Mouse (Mus musculus): ENCODE results near the gene Asphd2.

Gene Asphd2

GRCm38 (mm10) chr5:112394779-112395443, at the start of gene Asphd2:
Gene Asphd2 (minus strand): TSS chr5:112394866.
- POLR2A ChIA-PET: interaction anchor here in 3 of 4 experiments (0.7 to 2.1 kb wide), 6 partner anchors 11 to 119 kb away, joined by 3 to 10 read pairs (median 4); partner anchors contain the start of gene Tpst2 (in 1 of the 3)

GRCm38 (mm10) chr5:112438535-112438934, 43.9 kb upstream of the Asphd2 start:
- ChIA-PET CTCF (no interaction called here), POLR2A (interaction anchor here in 1 of 4 experiments (0.6 kb wide), 1 partner anchor 258 kb away, joined by 3 read pairs; no protein-coding TSS in a partner anchor)

More at GRCm38 (mm10) chr5:112394779-112395443, at the start of gene Asphd2:
- CTCF ChIA-PET: no interaction called here

GRCm38 (mm10) chr5:112433004-112433403, 38.3 kb upstream of the Asphd2 start:
- ChIA-PET POLR2A (interaction anchor here in 1 of 4 experiments (0.5 kb wide), 2 partner anchors 209 to 366 kb away, joined by 3 read pairs; no protein-coding TSS in a partner anchor), CTCF (interaction anchor here in 2 of 4 experiments (1.2 to 1.4 kb wide), 2 partner anchors 21 to 438 kb away, joined by 3 to 4 read pairs; no protein-coding TSS in a partner anchor)

- ChIA-PET POLR2A (interaction anchor here in 1 of 4 experiments (1.2 kb wide), 1 partner anchor 178 kb away, joined by 3 read pairs; no protein-coding TSS in a partner anchor), CTCF (interaction anchor here in 1 of 4 experiments (1.0 kb wide), 1 partner anchor 214 kb away, joined by 3 read pairs; no protein-coding TSS in a partner anchor)
Measured at GRCm38 (mm10) chr5:112432033-112432432, 37.4 kb upstream of the Asphd2 start.

GRCm38 (mm10) chr5:112431120-112431775, 36.6 kb upstream of the Asphd2 start:
- CTCF ChIA-PET: interaction anchor here in 2 of 4 experiments (0.6 to 1.0 kb wide), 4 partner anchors 36 to 648 kb away, joined by 3 read pairs; no protein-coding TSS in a partner anchor
- POLR2A ChIA-PET: interaction anchor here in 1 of 4 experiments (0.6 to 1.2 kb wide), 2 partner anchors 179 to 246 kb away, joined by 3 read pairs; no protein-coding TSS in a partner anchor

- POLR2A ChIA-PET: interaction anchor here in 1 of 4 experiments (0.6 kb wide), 1 partner anchor 199 kb away, joined by 3 read pairs; no protein-coding TSS in a partner anchor
- CTCF ChIA-PET: interaction anchor here in 3 of 4 experiments (1.3 to 1.7 kb wide), 3 partner anchors 23 to 188 kb away, joined by 4 to 7 read pairs (median 7); no protein-coding TSS in a partner anchor
Measured at GRCm38 (mm10) chr5:112428944-112429343, 34.3 kb upstream of the Asphd2 start.

GRCm38 (mm10) chr5:112427283-112427682, 32.6 kb upstream of the Asphd2 start:
- ChIA-PET CTCF (interaction anchor here (0.8 to 1.7 kb wide), 4 partner anchors 22 to 578 kb away, joined by 3 to 7 read pairs (median 4); partner anchors contain the start of gene Gm6588 (in 1 of the 4)), POLR2A (no interaction called here)

- ChIA-PET CTCF (interaction anchor here in 3 of 4 experiments (0.6 to 1.8 kb wide), 5 partner anchors 15 to 223 kb away, joined by 3 to 10 read pairs (median 3); no protein-coding TSS in a partner anchor), POLR2A (interaction anchor here in 1 of 4 experiments (1.7 kb wide), 1 partner anchor 15 kb away, joined by 6 read pairs; no protein-coding TSS in a partner anchor)
Measured at GRCm38 (mm10) chr5:112426635-112427034, 32.0 kb upstream of the Asphd2 start.

- CTCF ChIA-PET: interaction anchor here in 2 of 4 experiments (0.6 to 0.7 kb wide), 4 partner anchors 26 to 763 kb away, joined by 3 to 4 read pairs (median 3); no protein-coding TSS in a partner anchor
- POLR2A ChIA-PET: interaction anchor here in 2 of 4 experiments (0.7 to 1.0 kb wide), 3 partner anchors 10 to 276 kb away, joined by 3 to 4 read pairs (median 3); no protein-coding TSS in a partner anchor
Measured at GRCm38 (mm10) chr5:112419535-112419934, 24.9 kb upstream of the Asphd2 start.

GRCm38 (mm10) chr5:112418023-112418422, 23.4 kb upstream of the Asphd2 start:
- CTCF ChIA-PET: interaction anchor here in 1 of 4 experiments (1.3 kb wide), 1 partner anchor 8 kb away, joined by 3 read pairs; no protein-coding TSS in a partner anchor

GRCm38 (mm10) chr5:112416673-112417072, 22.0 kb upstream of the Asphd2 start:
- POLR2A ChIA-PET: interaction anchor here in 1 of 4 experiments (0.7 kb wide), 1 partner anchor 14 kb away, joined by 4 read pairs; no protein-coding TSS in a partner anchor

More at GRCm38 (mm10) chr5:112418023-112418422, 23.4 kb upstream of the Asphd2 start:
- POLR2A ChIA-PET: no interaction called here

GRCm38 (mm10) chr5:112412781-112413180, 18.1 kb upstream of the Asphd2 start:
- CTCF ChIA-PET: interaction anchor here in 1 of 4 experiments (1.3 to 1.4 kb wide), 2 partner anchors 11 to 199 kb away, joined by 3 read pairs; no protein-coding TSS in a partner anchor
- POLR2A ChIA-PET: interaction anchor here in 1 of 4 experiments (0.7 kb wide), 1 partner anchor 821 kb away, joined by 3 read pairs; no protein-coding TSS in a partner anchor

More at GRCm38 (mm10) chr5:112416673-112417072, 22.0 kb upstream of the Asphd2 start:
- CTCF ChIA-PET: no interaction called here

- CTCF ChIA-PET: interaction anchor here in 2 of 4 experiments (1.2 to 1.4 kb wide), 3 partner anchors 10 to 198 kb away, joined by 3 read pairs; no protein-coding TSS in a partner anchor
- POLR2A ChIA-PET: interaction anchor here in 2 of 4 experiments (0.7 to 2.0 kb wide), 5 partner anchors 11 to 30 kb away, joined by 3 to 6 read pairs (median 4); no protein-coding TSS in a partner anchor
Measured at GRCm38 (mm10) chr5:112411514-112412335, 17.1 kb upstream of the Asphd2 start.

- POLR2A ChIA-PET: interaction anchor here in 2 of 4 experiments (1.1 to 2.0 kb wide), 4 partner anchors 10 to 30 kb away, joined by 3 to 6 read pairs (median 4); partner anchors contain the start of gene Asphd2 (in 1 of the 2)
Measured at GRCm38 (mm10) chr5:112411072-112411471, 16.4 kb upstream of the Asphd2 start.

GRCm38 (mm10) chr5:112409274-112409673, 14.6 kb upstream of the Asphd2 start:
- ChIA-PET POLR2A (interaction anchor here in 1 of 4 experiments (1.5 kb wide), 1 partner anchor 10 kb away, joined by 4 read pairs; no protein-coding TSS in a partner anchor), CTCF (no interaction called here)

More at GRCm38 (mm10) chr5:112411072-112411471, 16.4 kb upstream of the Asphd2 start:
- CTCF ChIA-PET: interaction anchor here in 1 of 4 experiments (1.2 kb wide), 1 partner anchor 15 kb away, joined by 3 read pairs; no protein-coding TSS in a partner anchor

- ChIA-PET CTCF (interaction anchor here in 1 of 4 experiments (1.0 kb wide), 1 partner anchor 23 kb away, joined by 4 read pairs; no protein-coding TSS in a partner anchor), POLR2A (interaction anchor here in 2 of 4 experiments (0.6 to 1.2 kb wide), 2 partner anchors 12 to 466 kb away, joined by 3 read pairs; partner anchors contain the start of gene Asphd2 (in 1 of the 2))
Measured at GRCm38 (mm10) chr5:112406017-112406416, 11.4 kb upstream of the Asphd2 start.

GRCm38 (mm10) chr5:112402437-112402836, 7.8 kb upstream of the Asphd2 start:
- ChIA-PET POLR2A (interaction anchor here in 2 of 4 experiments (0.6 to 2.4 kb wide), 4 partner anchors 9 to 28 kb away, joined by 3 to 6 read pairs (median 4); no protein-coding TSS in a partner anchor), CTCF (interaction anchor here in 1 of 4 experiments (0.5 to 0.7 kb wide), 3 partner anchors 51 to 1129 kb away, joined by 3 to 9 read pairs (median 6); no protein-coding TSS in a partner anchor)

All from embryonic stem cell, embryonic (primary cell).